Mouse (Mus musculus): ENCODE results near the gene Hoxa2. TPM values are rescaled to one million over a fixed set of nuclear protein-coding genes. Genes with fewer than 3 reads are reported as not detected.

Gene Hoxa2
- polyA plus RNA-seq, 1 experiment, result 1.4 TPM

GRCm38 (mm10) chr6:52163366-52164031, 1.1 kb downstream of the Hoxa2 start:
- Histone ChIP-seq H3K27ac (ENCODE audit: control insufficient read depth, insufficient read depth, low read length) (no peak overlapping the region), H3K4me3 (ENCODE audit: control insufficient read depth, insufficient read depth, low read length) (no peak overlapping the region), H3K36me3 (ENCODE audit: control insufficient read depth, insufficient read depth, low read length) (no peaks in the 10 kb centered on the region), H3K4me1 (replicated peaks; ENCODE audit: control insufficient read depth, insufficient read depth, low read length) (peaks cover 2% of the 10 kb centered on the region; the same call in 1 of the 2 replicates), H3K27me3 (ENCODE audit: control insufficient read depth, insufficient read depth, low read length) (peaks cover 5% of the 10 kb centered on the region)
- no peak for DNase-seq
- TF ChIP-seq POLR2A (IDR thresholded peaks at IDR 0.05; ENCODE audit: control insufficient read depth, extremely low read depth, insufficient read depth, low read length, poor library complexity) (no peak), CTCF (IDR thresholded peaks at IDR 0.05; ENCODE audit: borderline replicate concordance, control insufficient read depth, extremely low read depth, insufficient read depth, low read length, poor library complexity) (no peak)
- WGBS, result 86% methylated on average over 17 of the region's 17 CpGs

GRCm38 (mm10) chr6:52162611-52163365, 1.8 kb downstream of the Hoxa2 start:
- H3K27me3 ChIP-seq (ENCODE audit: control insufficient read depth, insufficient read depth, low read length), result peaks cover 7% of the 10 kb centered on the region
- no peak overlapping the region for H3K4me3 ChIP-seq (ENCODE audit: control insufficient read depth, insufficient read depth, low read length)
- TF ChIP-seq POLR2A (IDR thresholded peaks at IDR 0.05; ENCODE audit: control insufficient read depth, extremely low read depth, insufficient read depth, low read length, poor library complexity) (no peak), CTCF (IDR thresholded peaks at IDR 0.05; ENCODE audit: borderline replicate concordance, control insufficient read depth, extremely low read depth, insufficient read depth, low read length, poor library complexity) (no peak)
- DNase-seq, result no peak
- H3K4me1 ChIP-seq (replicated peaks; ENCODE audit: control insufficient read depth, insufficient read depth, low read length), result peaks cover 2% of the 10 kb centered on the region; the same call in 1 of the 2 replicates
- H3K36me3 ChIP-seq (ENCODE audit: control insufficient read depth, insufficient read depth, low read length), result no peaks in the 10 kb centered on the region
- 84% methylated on average over 14 of the region's 14 CpGs for WGBS
- no peak overlapping the region for H3K27ac ChIP-seq (ENCODE audit: control insufficient read depth, insufficient read depth, low read length)

GRCm38 (mm10) chr6:52162093-52162380, 2.6 kb downstream of the Hoxa2 start:
- WGBS, result 79% methylated on average over 1 of the region's 1 CpGs
- no peak overlapping the region for H3K27ac ChIP-seq (ENCODE audit: control insufficient read depth, insufficient read depth, low read length)
- peaks cover 9% of the 10 kb centered on the region for H3K27me3 ChIP-seq (ENCODE audit: control insufficient read depth, insufficient read depth, low read length)
- H3K4me3 ChIP-seq (ENCODE audit: control insufficient read depth, insufficient read depth, low read length), result no peak overlapping the region
- no peak for DNase-seq
- no peaks in the 10 kb centered on the region for H3K36me3 ChIP-seq (ENCODE audit: control insufficient read depth, insufficient read depth, low read length)
- TF ChIP-seq POLR2A (IDR thresholded peaks at IDR 0.05; ENCODE audit: control insufficient read depth, extremely low read depth, insufficient read depth, low read length, poor library complexity) (no peak), CTCF (IDR thresholded peaks at IDR 0.05; ENCODE audit: borderline replicate concordance, control insufficient read depth, extremely low read depth, insufficient read depth, low read length, poor library complexity) (no peak)
- peaks cover 2% of the 10 kb centered on the region; the same call in 1 of the 2 replicates for H3K4me1 ChIP-seq (replicated peaks; ENCODE audit: control insufficient read depth, insufficient read depth, low read length)

- Histone ChIP-seq H3K4me1 (replicated peaks; ENCODE audit: control insufficient read depth, insufficient read depth, low read length) (peaks cover 2% of the 10 kb centered on the region; the same call in 1 of the 2 replicates), H3K27ac (ENCODE audit: control insufficient read depth, insufficient read depth, low read length) (no peak overlapping the region)
- TF ChIP-seq CTCF (IDR thresholded peaks at IDR 0.05; ENCODE audit: borderline replicate concordance, control insufficient read depth, extremely low read depth, insufficient read depth, low read length, poor library complexity) (no peak), POLR2A (IDR thresholded peaks at IDR 0.05; ENCODE audit: control insufficient read depth, extremely low read depth, insufficient read depth, low read length, poor library complexity) (no peak)
Observed at GRCm38 (mm10) chr6:52161336-52162092, 3.1 kb downstream of the Hoxa2 start.

GRCm38 (mm10) chr6:52160511-52161335, 3.9 kb downstream of the Hoxa2 start:
- 43% methylated on average over 30 of the region's 30 CpGs for WGBS
- Histone ChIP-seq H3K27me3 (ENCODE audit: control insufficient read depth, insufficient read depth, low read length) (peaks cover 12% of the 10 kb centered on the region), H3K27ac (ENCODE audit: control insufficient read depth, insufficient read depth, low read length) (no peak overlapping the region), H3K4me3 (ENCODE audit: control insufficient read depth, insufficient read depth, low read length) (no peak overlapping the region), H3K4me1 (replicated peaks; ENCODE audit: control insufficient read depth, insufficient read depth, low read length) (peaks cover 2% of the 10 kb centered on the region; the same call in 1 of the 2 replicates), H3K36me3 (ENCODE audit: control insufficient read depth, insufficient read depth, low read length) (no peaks in the 10 kb centered on the region)
- no peak for TF ChIP-seq CTCF (IDR thresholded peaks at IDR 0.05; ENCODE audit: borderline replicate concordance, control insufficient read depth, extremely low read depth, insufficient read depth, low read length, poor library complexity)
- no peak for TF ChIP-seq POLR2A (IDR thresholded peaks at IDR 0.05; ENCODE audit: control insufficient read depth, extremely low read depth, insufficient read depth, low read length, poor library complexity)
- DNase-seq, result no peak

More at GRCm38 (mm10) chr6:52161336-52162092, 3.1 kb downstream of the Hoxa2 start:
- Histone ChIP-seq H3K36me3 (ENCODE audit: control insufficient read depth, insufficient read depth, low read length) (no peaks in the 10 kb centered on the region), H3K4me3 (ENCODE audit: control insufficient read depth, insufficient read depth, low read length) (no peak overlapping the region), H3K27me3 (ENCODE audit: control insufficient read depth, insufficient read depth, low read length) (peaks cover 12% of the 10 kb centered on the region)
- DNase-seq, result no peak
- WGBS, result 80% methylated on average over 8 of the region's 8 CpGs
